Mouse (Mus musculus) urinary bladder, postnatal 4 days (tissue): ENCODE data around the gene Dbh.

Experiments
- DNase-seq, 2 experiments: peaks; one replicate each; pipeline ENCODE4 v3.0.0; 2021 to 2022; ENCODE audit warnings: low spot score in 2 of 2

The Dbh gene

GRCm38 (mm10) chr2:27218569-27218968 lies 53.5 kb downstream of the Dbh start:
- DNase-seq, result no peak

GRCm38 (mm10) chr2:27223012-27223421 lies 58.0 kb downstream of the Dbh start:
- no peak for DNase-seq

GRCm38 (mm10) chr2:27226572-27226971 lies 61.5 kb downstream of the Dbh start:
- DNase-seq, result no peak

GRCm38 (mm10) chr2:27228809-27229480 lies 63.9 kb downstream of the Dbh start:
- DNase-seq, result no peak

- DNase-seq, result no peak
These were observed 64.6 kb downstream of the Dbh start for GRCm38 (mm10) chr2:27229481-27230105.

- no peak for DNase-seq
These were observed 67.3 kb downstream of the Dbh start for GRCm38 (mm10) chr2:27232376-27232775.
